Mouse (Mus musculus) hindbrain, postnatal 0 days (tissue): ENCODE results near the gene Prex1. TPM values are rescaled to one million over a fixed set of nuclear protein-coding genes. Genes with fewer than 3 reads are reported as not detected.

ENCODE experiments used
- ATAC-seq: fragments of 200-750 bp; cut with Nextera tagmentation; 2 replicates; pipeline ENCODE4 v1.8.0; 2017; ENCODE audit warnings: mild to moderate bottlenecking, moderate TSS enrichment, moderate library complexity
- DNase-seq: peaks from one replicate; pipeline ENCODE4 v3.0.0-alpha.2; 2015; ENCODE audit warnings: low spot score
- H3K27ac ChIP-seq: fragments of 300-500 bp; sonication (generic); 2 replicates; pipeline ENCODE4 v1.5.1; 2014; ENCODE audit warnings: mild to moderate bottlenecking
- H3K27me3 ChIP-seq: fragments of 300-500 bp; sonication (generic); 2 replicates; pipeline ENCODE4 v1.6.1; 2014; ENCODE audit warnings: low read length, mixed read lengths; ENCODE audit not compliant: insufficient read depth
- H3K36me3 ChIP-seq: fragments of 300-500 bp; sonication (generic); 2 replicates; pipeline ENCODE4 v1.6.1; 2014; ENCODE audit warnings: low read length, mixed read lengths; ENCODE audit not compliant: insufficient read depth
- H3K4me1 ChIP-seq: fragments of 300-500 bp; sonication (generic); 2 replicates; pipeline ENCODE4 v1.6.1; 2014; ENCODE audit warnings: antibody characterized with exemption, low read length, mixed read lengths; ENCODE audit not compliant: insufficient read depth
- H3K4me2 ChIP-seq: fragments of 300-500 bp; sonication (generic); 2 replicates; pipeline ENCODE4 v1.6.1; 2014; ENCODE audit warnings: low read depth, mild to moderate bottlenecking, low read length, moderate library complexity, mixed read lengths
- H3K4me3 ChIP-seq: fragments of 300-500 bp; sonication (generic); 2 replicates; pipeline ENCODE4 v1.5.1; 2014; ENCODE audit warnings: low read length
- H3K9ac ChIP-seq: fragments of 300-500 bp; sonication (generic); replicated peaks from 2 replicates; pipeline ENCODE4 v1.6.1; 2014; ENCODE audit warnings: mild to moderate bottlenecking, low read length, moderate library complexity, mixed read lengths
- H3K9me3 ChIP-seq: fragments of 300-500 bp; sonication (generic); 2 replicates; pipeline ENCODE4 v1.6.1; 2016; ENCODE audit warnings: low read length, mixed read lengths
- CTCF ChIP-seq: IDR thresholded peaks from 2 replicates; pipeline ENCODE4 v1.5.1; 2016; ENCODE audit warnings: antibody characterized with exemption, control low read depth, low read depth
- WGBS: fragments of 180-500 bp; shearing (Covaris S2); extraction: QIAGEN DNeasy Blood & Tissue Kit; methylation state at CpG from one replicate; pipeline ENCODE4 v1.1.7; 2014; 5-methylcytosine and 5-hydroxymethylcytosine counted together
- polyA plus RNA-seq: library from polyadenylated mRNA; unstranded; fragments of >200 nt; fragmentation: Nextera tagmentation; extraction: Ambion mirVana; gene quantifications from 2 replicates; pipeline ENCODE4 v1.2.1, GENCODE M21; 2015
- total RNA-seq: library from RNA; depleted of rRNA; stranded (reverse); fragments of >200 nt; gene quantifications from 2 replicates; pipeline ENCODE4 v1.2.3, GENCODE M21; 2014

The Prex1 gene
- total and polyA plus RNA-seq, 2 experiments from 2014 or later = 24.2 to 63.2 TPM

- Histone ChIP-seq H3K9me3 (no peaks in the 10 kb centered on the region), H3K36me3 (0 out of 2 replicates have a peak, but pooled peaks cover 6% of the 10 kb centered on the region), H3K27ac (no peak overlapping the region), H3K4me2 (no peak overlapping the region), H3K27me3 (no peaks in the 10 kb centered on the region), H3K4me1 (no peaks in the 10 kb centered on the region), H3K9ac (no peak overlapping the region), H3K4me3 (no peak overlapping the region)
- no peak for TF ChIP-seq CTCF
- no peak for ATAC-seq
- no peak for DNase-seq
- WGBS = 79% methylated on average over 12 of the region's 12 CpGs
These were observed 108.3 kb downstream of the Prex1 start for GRCm38 (mm10) chr2:166605164-166605831.

GRCm38 (mm10) chr2:166602948-166603347, 110.7 kb downstream of the Prex1 start:
- ATAC-seq (no peak), DNase-seq (no peak)
- Histone ChIP-seq H3K27ac (no peak overlapping the region), H3K4me2 (no peak overlapping the region), H3K9ac (no peak overlapping the region), H3K36me3 (no peaks in the 10 kb centered on the region), H3K27me3 (no peaks in the 10 kb centered on the region), H3K4me3 (no peak overlapping the region), H3K9me3 (no peaks in the 10 kb centered on the region), H3K4me1 (no peaks in the 10 kb centered on the region)
- TF ChIP-seq CTCF = no peak
- WGBS = 94% methylated on average over 3 of the region's 3 CpGs

- TF ChIP-seq CTCF = no peak
- no peak for DNase-seq
- H3K4me3 ChIP-seq = no peak overlapping the region
- no peaks in the 10 kb centered on the region for H3K27me3 ChIP-seq
- no peak overlapping the region for H3K27ac ChIP-seq
- WGBS = 91% methylated on average over 18 of the region's 18 CpGs
- no peak overlapping the region for H3K4me2 ChIP-seq
- H3K4me1 ChIP-seq = no peaks in the 10 kb centered on the region
- H3K9me3 ChIP-seq = no peaks in the 10 kb centered on the region
- no peaks in the 10 kb centered on the region for H3K36me3 ChIP-seq
- no peak for ATAC-seq
- no peak overlapping the region for H3K9ac ChIP-seq
These were observed 112.2 kb downstream of the Prex1 start for GRCm38 (mm10) chr2:166601420-166601819.

- Histone ChIP-seq H3K27me3 (no peaks in the 10 kb centered on the region), H3K27ac (no peak overlapping the region), H3K9ac (no peak overlapping the region), H3K4me2 (no peak overlapping the region), H3K4me1 (no peaks in the 10 kb centered on the region), H3K36me3 (no peaks in the 10 kb centered on the region), H3K9me3 (no peaks in the 10 kb centered on the region), H3K4me3 (no peak overlapping the region)
- DNase-seq = no peak
- no peak for ATAC-seq
- TF ChIP-seq CTCF = peak; percentile 49
- 80% methylated on average over 12 of the region's 12 CpGs for WGBS
These were observed 115.0 kb downstream of the Prex1 start for GRCm38 (mm10) chr2:166598453-166599155.

DNA sequence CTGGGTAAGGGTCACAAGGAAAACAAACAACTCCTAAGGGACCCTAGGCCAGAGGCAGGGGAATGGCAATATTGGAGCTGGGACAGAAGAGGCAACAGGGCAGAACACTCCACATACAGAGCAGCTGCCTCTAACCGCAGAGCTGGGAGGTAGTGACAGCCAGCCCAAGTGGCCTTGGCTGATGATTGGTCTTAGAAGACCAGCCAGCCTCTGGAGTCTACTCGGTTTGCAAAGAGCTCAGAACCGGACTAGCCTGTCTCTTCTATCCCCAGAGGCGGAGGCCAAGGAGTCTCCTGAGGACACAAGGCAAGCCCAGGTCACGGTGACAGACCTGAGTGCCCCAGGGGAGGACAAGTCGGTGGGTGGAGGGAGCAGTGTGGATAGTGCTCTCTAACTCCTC, 115.9 kb downstream of the Prex1 start:
- DNase-seq (no peak), ATAC-seq (no peak)
- Histone ChIP-seq H3K27me3 (no peaks in the 10 kb centered on the region), H3K4me3 (no peak overlapping the region), H3K36me3 (no peaks in the 10 kb centered on the region), H3K9ac (no peak overlapping the region), H3K9me3 (no peaks in the 10 kb centered on the region), H3K27ac (no peak overlapping the region), H3K4me1 (no peaks in the 10 kb centered on the region), H3K4me2 (no peak overlapping the region)
- no peak for TF ChIP-seq CTCF
- 84% methylated on average over 6 of the region's 6 CpGs for WGBS

- H3K4me2 ChIP-seq = no peak overlapping the region
These were observed 121.4 kb downstream of the Prex1 start for GRCm38 (mm10) chr2:166592034-166592912.

More at GRCm38 (mm10) chr2:166592034-166592912, 121.4 kb downstream of the Prex1 start:
- Histone ChIP-seq H3K9me3 (no peaks in the 10 kb centered on the region), H3K4me3 (no peak overlapping the region), H3K36me3 (no peaks in the 10 kb centered on the region), H3K27me3 (no peaks in the 10 kb centered on the region), H3K4me1 (no peaks in the 10 kb centered on the region), H3K27ac (no peak overlapping the region), H3K9ac (no peak overlapping the region)
- TF ChIP-seq CTCF = peak; percentile 99
- DNase-seq (peak; percentile 83), ATAC-seq (peak; percentile 60)
- 41% methylated on average over 21 of the region's 21 CpGs for WGBS
